ENCODE assay signal across 8 mouse cellular contexts in genomic region chr14:34674932-34675331, GRCm38 (mm10). TPM values are rescaled to one million over a fixed set of nuclear protein-coding genes. Genes with fewer than 3 reads are reported as not detected.
A peak's percentile ranks its signal among the peaks of the same experiment; 100 is the strongest.
DNase-seq lines count a peak whose midpoint lies in the region; ATAC-seq lines count a peak whose summit lies in the region.

No protein-coding gene starts in this region.

- ATAC-seq in lung, embryonic 15.5 days (ENCODE audit: borderline replicate concordance, extremely low read depth, low FRiP score, low TSS enrichment): no peak
- ATAC-seq in embryonic facial prominence, embryonic 11.5 days (replicated peaks; ENCODE audit: insufficient number of reproducible peaks, low FRiP score, low TSS enrichment, low read depth): no peak
- no peak for ATAC-seq in intestine, embryonic 16.5 days
- no peak for ATAC-seq in neural tube, embryonic 14.5 days (ENCODE audit: low read depth)

- H3K36me3 ChIP-seq in lung, embryonic 15.5 days: peaks cover 12% of the 10 kb centered on the region
- H3K36me3 ChIP-seq in embryonic facial prominence, embryonic 11.5 days (replicated peaks; ENCODE audit: control insufficient read depth, insufficient read depth, low read depth, low read length): no peaks in the 10 kb centered on the region
- H3K36me3 ChIP-seq in intestine, embryonic 16.5 days (ENCODE audit: control insufficient read depth, insufficient read depth, low read length): no peaks in the 10 kb centered on the region
- H3K36me3 ChIP-seq in neural tube, embryonic 14.5 days (ENCODE audit: control insufficient read depth, insufficient read depth, low read length): no peaks in the 10 kb centered on the region

- peak overlapping the region; percentile 98 for H3K9ac ChIP-seq in lung, embryonic 15.5 days
- peak overlapping the region; percentile 97 for H3K9ac ChIP-seq in embryonic facial prominence, embryonic 11.5 days (replicated peaks; ENCODE audit: low read length)
- H3K9ac ChIP-seq in intestine, embryonic 16.5 days (ENCODE audit: low read depth, low read length): peak overlapping the region; percentile 100
- H3K9ac ChIP-seq in neural tube, embryonic 14.5 days (replicated peaks; ENCODE audit: low read depth, low read length): peak overlapping the region; percentile 90

- H3K27me3 ChIP-seq in lung, embryonic 15.5 days: no peaks in the 10 kb centered on the region
- no peaks in the 10 kb centered on the region for H3K27me3 ChIP-seq in embryonic facial prominence, embryonic 11.5 days (ENCODE audit: control insufficient read depth, insufficient read depth, low read length)
- H3K27me3 ChIP-seq in intestine, embryonic 16.5 days (replicated peaks; ENCODE audit: control insufficient read depth, insufficient read depth, low read length): no peaks in the 10 kb centered on the region
- no peaks in the 10 kb centered on the region for H3K27me3 ChIP-seq in neural tube, embryonic 14.5 days (ENCODE audit: control insufficient read depth, insufficient read depth, low read length)

- no peak for DNase-seq in lung, postnatal 36 days
- no peak for DNase-seq in embryonic facial prominence, embryonic 11.5 days (ENCODE audit: low spot score)
- DNase-seq in layer of hippocampus, adult 18-20 months (ENCODE audit: low spot score in 2 of 2): no peak
- no peak for DNase-seq in gastrocnemius, postnatal 36 days
- DNase-seq in gastrocnemius, postnatal 4 days (ENCODE audit: low spot score in 2 of 2): no peak

- H3K9me3 ChIP-seq in lung, embryonic 15.5 days: no peaks in the 10 kb centered on the region
- H3K9me3 ChIP-seq in embryonic facial prominence, embryonic 11.5 days (replicated peaks; ENCODE audit: control insufficient read depth, low read length): no peaks in the 10 kb centered on the region
- H3K9me3 ChIP-seq in intestine, embryonic 16.5 days (ENCODE audit: control insufficient read depth, low read length): no peaks in the 10 kb centered on the region
- no peaks in the 10 kb centered on the region for H3K9me3 ChIP-seq in neural tube, embryonic 14.5 days (ENCODE audit: control insufficient read depth, low read length)

- peak overlapping the region; percentile 97 for H3K4me3 ChIP-seq in lung, embryonic 15.5 days
- peak overlapping the region; percentile 97 for H3K4me3 ChIP-seq in embryonic facial prominence, embryonic 11.5 days (ENCODE audit: low read depth, low read length)
- peak overlapping the region; percentile 99 for H3K4me3 ChIP-seq in intestine, embryonic 16.5 days (ENCODE audit: low read length)
- peak overlapping the region; percentile 98 for H3K4me3 ChIP-seq in neural tube, embryonic 14.5 days (ENCODE audit: low read depth, low read length)

- H3K27ac ChIP-seq in lung, embryonic 15.5 days: peak overlapping the region; percentile 95
- no peak overlapping the region for H3K27ac ChIP-seq in embryonic facial prominence, embryonic 11.5 days (replicated peaks; ENCODE audit: low read depth, low read length)
- peak overlapping the region; percentile 94 for H3K27ac ChIP-seq in intestine, embryonic 16.5 days (ENCODE audit: low read length)
- no peak overlapping the region for H3K27ac ChIP-seq in neural tube, embryonic 14.5 days (ENCODE audit: low read depth, low read length)

- H3K4me2 ChIP-seq in lung, embryonic 15.5 days: peak overlapping the region; percentile 75
- H3K4me2 ChIP-seq in embryonic facial prominence, embryonic 11.5 days (ENCODE audit: low read depth, low read length): peak overlapping the region; percentile 84
- peak overlapping the region; percentile 73 for H3K4me2 ChIP-seq in intestine, embryonic 16.5 days (ENCODE audit: low read depth, low read length)
- H3K4me2 ChIP-seq in neural tube, embryonic 14.5 days (ENCODE audit: low read depth, low read length): peak overlapping the region; percentile 92

- H3K4me1 ChIP-seq in lung, embryonic 15.5 days: peaks cover 15% of the 10 kb centered on the region
- H3K4me1 ChIP-seq in embryonic facial prominence, embryonic 11.5 days (ENCODE audit: control insufficient read depth, insufficient read depth, low read length): no peaks in the 10 kb centered on the region
- peaks cover 9% of the 10 kb centered on the region; the same call in 1 of the 2 replicates for H3K4me1 ChIP-seq in intestine, embryonic 16.5 days (ENCODE audit: control insufficient read depth, insufficient read depth, low read length)
- H3K4me1 ChIP-seq in neural tube, embryonic 14.5 days (ENCODE audit: control insufficient read depth, insufficient read depth, low read length): peaks cover 16% of the 10 kb centered on the region; the same call in 1 of the 2 replicates

- intact Hi-C loops in gastrocnemius, postnatal 36 days (cut with DNase I): no loop called here

- WGBS in lung, embryonic 15.5 days: 17% methylated on average over 9 of the region's 9 CpGs
- WGBS in embryonic facial prominence, embryonic 11.5 days: 30% methylated on average over 9 of the region's 9 CpGs
- WGBS in intestine, embryonic 16.5 days: 22% methylated on average over 9 of the region's 9 CpGs
- WGBS in neural tube, embryonic 14.5 days: 31% methylated on average over 9 of the region's 9 CpGs

RNA-seq across cellular contexts. Expression of gene Wapl, which starts 1.2 kb away (rescaled TPM):
- 24.8 and 25.7 TPM in 2 replicates for polyA plus RNA-seq in lung, embryonic 15.5 days (2015; fragmentation: Nextera tagmentation; extraction: Ambion mirVana)
- polyA plus RNA-seq in embryonic facial prominence, embryonic 11.5 days (2014; fragmentation: Nextera tagmentation; extraction: Ambion mirVana): 35.1 and 38.0 TPM in 2 replicates
- 18.0 and 18.1 TPM in 2 replicates for polyA plus RNA-seq in intestine, embryonic 16.5 days (2015; fragmentation: Nextera tagmentation; extraction: Ambion mirVana)
- 15.4 and 18.5 TPM in 2 replicates for polyA plus RNA-seq in neural tube, embryonic 14.5 days (2014; fragmentation: Nextera tagmentation; extraction: Ambion mirVana)
- total RNA-seq in layer of hippocampus, adult 18-20 months (2021): 10 to 100 TPM; 51.2 to 52.8 TPM
- total RNA-seq in gastrocnemius, postnatal 36 days (2021): 10 to 100 TPM; 35.0 to 39.3 TPM
- total RNA-seq in gastrocnemius, postnatal 4 days (2021): 10 to 100 TPM; 48.5 to 53.4 TPM

Comparison
In these comparisons a context has a peak if more than half of its experiments do, and no peak if none do; other contexts are left out.
1. H3K27ac ChIP-seq: peak in lung, embryonic 15.5 days (single experiment) and intestine, embryonic 16.5 days (single experiment); none in embryonic facial prominence, embryonic 11.5 days (single experiment) and neural tube, embryonic 14.5 days (single experiment).
2. Peak in every context shown above with its lines, with median percentiles within 50 percentile points of each other: H3K4me2 ChIP-seq, H3K4me3 ChIP-seq and H3K9ac ChIP-seq.